Mouse (Mus musculus) brain, embryonic 14.5 days (tissue): ENCODE measurements around the gene Zmiz1.

Experiments used
- CTCF ChIP-seq: fragments of 200-500 bp; IDR thresholded peaks from 2 replicates; pipeline ENCODE4 v1.5.1; 2012; ENCODE audit warnings: inconsistent platforms, mild to moderate bottlenecking, moderate library complexity, borderline replicate concordance; ENCODE audit not compliant: insufficient read depth, insufficient read length; ENCODE audit errors: extremely low read depth
- POLR2A ChIP-seq: fragments of 200-500 bp; IDR thresholded peaks from 2 replicates; pipeline ENCODE4 v1.6.1; 2012; ENCODE audit warnings: mild to moderate bottlenecking, inconsistent platforms, borderline replicate concordance; ENCODE audit not compliant: poor library complexity, insufficient read depth, insufficient read length, severe bottlenecking; ENCODE audit errors: extremely low read depth

GRCm38 (mm10) chr14:25463919-25464318 is 4.9 kb downstream of the Zmiz1 start:
- TF ChIP-seq CTCF (no peak), POLR2A (no peak)
